Mouse (Mus musculus) G1E (cell line): ENCODE results near the gene Fanci. TPM values are rescaled to one million over a fixed set of nuclear protein-coding genes. Genes with fewer than 3 reads are reported as not detected.

Experiments
- ATAC-seq: 2 replicates; pipeline ENCODE4 v1.8.0; 2016; ENCODE audit warnings: mild to moderate bottlenecking; ENCODE audit not compliant: insufficient number of reproducible peaks, poor library complexity, low FRiP score, severe bottlenecking; ENCODE audit errors: extremely low read depth
- DNase-seq: peaks from one replicate; pipeline ENCODE4 v3.0.0; 2012; ENCODE audit warnings: low spot score
- H3K27me3 ChIP-seq: 2 replicates; pipeline ENCODE4 v1.6.1; 2012; ENCODE audit warnings: mild to moderate bottlenecking, low read length, inconsistent platforms; ENCODE audit not compliant: insufficient read depth
- H3K36me3 ChIP-seq: replicated peaks from 2 replicates; pipeline ENCODE3; 2012; ENCODE audit warnings: mild to moderate bottlenecking, inconsistent platforms
- H3K4me1 ChIP-seq: 2 replicates; pipeline ENCODE4 v1.6.1; 2012; ENCODE audit warnings: low read depth, low read length, inconsistent platforms, mixed read lengths; ENCODE audit not compliant: insufficient read depth
- H3K4me3 ChIP-seq: 2 replicates; pipeline ENCODE4 v1.5.1; 2012; ENCODE audit warnings: low read depth, mild to moderate bottlenecking, inconsistent platforms, low read length, moderate library complexity, mixed read lengths
- H3K9me3 ChIP-seq: replicated peaks from 2 replicates; pipeline ENCODE4 v1.6.1; 2012; ENCODE audit warnings: inconsistent platforms
- CTCF ChIP-seq: IDR thresholded peaks from 2 replicates; pipeline ENCODE4 v1.5.1; 2012; ENCODE audit warnings: low read depth, low read length, inconsistent platforms, mixed read lengths
- GATA1 ChIP-seq: IDR thresholded peaks from 2 replicates; pipeline ENCODE4 v1.6.1; 2012; ENCODE audit warnings: borderline replicate concordance, low read length, inconsistent platforms, mixed read lengths
- GATA2 ChIP-seq: IDR thresholded peaks from 2 replicates; pipeline ENCODE4 v1.6.1; 2012; ENCODE audit warnings: low read depth, low read length, inconsistent platforms, borderline replicate concordance
- POLR2AphosphoS5 ChIP-seq: IDR thresholded peaks from 2 replicates; pipeline ENCODE4 v1.6.1; 2012; ENCODE audit warnings: low read depth, low read length, inconsistent platforms; ENCODE audit not compliant: insufficient replicate concordance
- TAL1 ChIP-seq: conservative IDR thresholded peaks from 2 replicates; pipeline ENCODE4 v1.6.1; 2012; ENCODE audit warnings: low read depth, low read length, inconsistent platforms, mixed read lengths
- polyA plus RNA-seq: library from polyadenylated mRNA; stranded (reverse); fragments of >175 nt; gene quantifications from 2 replicates; pipeline ENCODE4 v1.2.3, GENCODE M21; 2012
- total RNA-seq, 2 experiments: library from RNA; stranded (forward) in 1 of 2; stranded (reverse) in 1 of 2; fragments of 200-1000 nt in 1 of 2; fragments of >200 nt in 1 of 2; fragmentation: Nextera tagmentation in 1 of 2; gene quantifications; 2 replicates each; pipeline ENCODE4 v1.2.3; 2014 to 2017

The Fanci gene
- total and polyA plus RNA-seq, 3 experiments = 0.63 to 27.8 (median 24.2) TPM

DNA sequence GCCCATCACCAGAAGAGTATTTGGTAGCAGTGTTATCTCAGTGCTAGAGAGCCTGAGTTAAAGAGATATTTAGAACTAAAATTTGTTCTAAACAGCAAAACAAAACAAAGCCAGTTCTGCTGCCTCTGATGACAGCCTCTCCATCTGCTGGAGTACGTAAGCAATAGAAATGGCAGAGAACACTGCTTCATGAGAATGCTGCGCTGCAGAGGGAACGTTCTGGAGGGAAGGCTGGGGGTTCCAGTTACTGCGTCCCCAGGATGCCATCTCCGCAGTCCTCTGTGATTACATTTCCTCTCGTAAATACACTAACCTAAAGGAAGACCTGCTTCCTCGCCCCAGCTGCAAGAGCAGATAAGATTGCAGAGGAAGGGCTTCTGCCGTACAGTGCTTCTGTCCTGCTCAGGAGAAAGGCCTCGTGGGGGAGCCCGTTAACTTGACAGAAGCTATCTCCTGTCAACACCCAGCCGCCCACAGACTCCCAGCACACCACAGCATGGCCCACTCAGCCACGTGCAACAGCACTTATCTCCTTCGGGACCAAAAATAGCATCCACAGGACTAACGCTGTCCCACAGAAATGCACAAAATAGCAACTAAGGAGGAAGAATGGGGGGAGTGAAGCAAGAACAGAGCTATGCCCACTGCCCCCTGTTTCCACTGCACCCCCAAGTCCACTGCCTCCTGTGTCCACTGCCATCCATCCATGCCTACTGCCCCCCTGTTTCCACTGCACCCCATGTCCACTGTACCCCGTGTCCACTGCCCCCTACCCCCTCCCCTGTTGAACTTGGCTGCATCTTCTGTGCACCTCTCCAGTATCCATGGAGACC is 33.2 kb upstream of the Fanci start:
- H3K36me3 ChIP-seq = peaks cover 87% of the 10 kb centered on the region
- DNase-seq = peak; percentile 73

GRCm38 (mm10) chr7:79359183-79359435 is 32.6 kb upstream of the Fanci start:
- peak overlapping the region; percentile 64; the same call in 1 of the 2 replicates for H3K4me3 ChIP-seq
- DNase-seq (no peak), ATAC-seq (no peak)
- H3K9me3 ChIP-seq = no peaks in the 10 kb centered on the region
- H3K4me1 ChIP-seq = peaks cover 69% of the 10 kb centered on the region
- H3K36me3 ChIP-seq = peaks cover 88% of the 10 kb centered on the region
- TF ChIP-seq TAL1 = no peak
- no peaks in the 10 kb centered on the region for H3K27me3 ChIP-seq

More for the DNA sequence above, 33.2 kb upstream of the Fanci start:
- Histone ChIP-seq H3K9me3 (no peaks in the 10 kb centered on the region), H3K4me1 (peaks cover 66% of the 10 kb centered on the region), H3K27me3 (no peaks in the 10 kb centered on the region), H3K4me3 (peak overlapping the region; percentile 64; the same call in 1 of the 2 replicates)
- TF ChIP-seq POLR2AphosphoS5 (no peak), TAL1 (peak; percentile 98), GATA2 (peak; percentile 46; the same call in 1 of the 2 replicates), GATA1 (no peak)
- peak; percentile 95 for ATAC-seq

DNA sequence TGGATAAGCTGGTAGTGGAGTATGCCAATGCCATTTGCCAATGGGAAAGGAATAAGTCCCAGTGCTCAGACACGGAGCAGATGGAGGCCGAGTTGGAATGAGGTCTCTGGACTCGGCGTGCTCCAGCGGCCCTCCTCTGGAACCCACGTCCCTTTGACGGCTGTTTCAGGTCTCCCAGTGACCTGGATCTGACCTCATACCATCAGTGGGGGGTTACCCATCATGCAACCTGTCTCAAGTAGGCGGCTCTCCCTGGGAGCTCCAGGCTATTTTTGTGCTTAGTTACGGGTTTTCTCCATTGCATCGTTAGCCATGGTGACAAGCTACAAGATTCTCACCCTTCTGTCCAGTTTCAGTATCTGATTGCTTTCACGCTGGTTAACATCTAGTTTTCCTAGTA is 31.7 kb upstream of the Fanci start:
- Histone ChIP-seq H3K36me3 (peaks cover 86% of the 10 kb centered on the region), H3K9me3 (no peaks in the 10 kb centered on the region), H3K4me1 (peaks cover 72% of the 10 kb centered on the region), H3K27me3 (no peaks in the 10 kb centered on the region), H3K4me3 (no peak overlapping the region; the same call in 1 of the 2 replicates)
- ATAC-seq (no peak), DNase-seq (no peak)
- no peak for TF ChIP-seq POLR2AphosphoS5
- TF ChIP-seq GATA2 = no peak
- no peak for TF ChIP-seq CTCF

GRCm38 (mm10) chr7:79362208-79362607 is 29.5 kb upstream of the Fanci start:
- TF ChIP-seq POLR2AphosphoS5 (no peak), CTCF (no peak), GATA2 (no peak)
- DNase-seq (no peak), ATAC-seq (no peak)
- Histone ChIP-seq H3K4me1 (peaks cover 55% of the 10 kb centered on the region), H3K9me3 (no peaks in the 10 kb centered on the region), H3K27me3 (no peaks in the 10 kb centered on the region), H3K4me3 (no peak overlapping the region), H3K36me3 (peaks cover 78% of the 10 kb centered on the region)

- no peak for ATAC-seq
- Histone ChIP-seq H3K4me3 (no peak overlapping the region), H3K36me3 (peaks cover 74% of the 10 kb centered on the region), H3K9me3 (no peaks in the 10 kb centered on the region), H3K4me1 (peaks cover 49% of the 10 kb centered on the region), H3K27me3 (no peaks in the 10 kb centered on the region)
- DNase-seq = no peak
- no peak for TF ChIP-seq CTCF
- no peak for TF ChIP-seq TAL1
- TF ChIP-seq GATA2 = no peak
- TF ChIP-seq POLR2AphosphoS5 = no peak
- TF ChIP-seq GATA1 = no peak
Measured at GRCm38 (mm10) chr7:79362830-79363229, 28.9 kb upstream of the Fanci start.

- no peak for DNase-seq
- no peak for ATAC-seq
Measured at GRCm38 (mm10) chr7:79363370-79364043, 28.2 kb upstream of the Fanci start.

More at GRCm38 (mm10) chr7:79363370-79364043, 28.2 kb upstream of the Fanci start:
- TF ChIP-seq POLR2AphosphoS5 (no peak), CTCF (no peak), TAL1 (no peak), GATA1 (no peak), GATA2 (no peak)
- no peaks in the 10 kb centered on the region for H3K9me3 ChIP-seq
- H3K4me3 ChIP-seq = no peak overlapping the region
- peaks cover 43% of the 10 kb centered on the region for H3K4me1 ChIP-seq
- H3K36me3 ChIP-seq = peaks cover 71% of the 10 kb centered on the region
- no peaks in the 10 kb centered on the region for H3K27me3 ChIP-seq
